Mouse (Mus musculus) spleen, adult 2 months (tissue): ENCODE measurements around the gene Astn2.

ENCODE experiments used
- CTCF ChIP-seq: fragments of 200-500 bp; IDR thresholded peaks from 2 replicates; pipeline ENCODE4 v1.5.1; 2011; ENCODE audit warnings: mild to moderate bottlenecking, inconsistent platforms; ENCODE audit not compliant: insufficient read depth, insufficient read length, insufficient replicate concordance; ENCODE audit errors: extremely low read depth
- POLR2A ChIP-seq: fragments of 200-500 bp; IDR thresholded peaks from 2 replicates; pipeline ENCODE4 v1.6.1; 2011; ENCODE audit warnings: low read depth, low read length, inconsistent platforms

DNA sequence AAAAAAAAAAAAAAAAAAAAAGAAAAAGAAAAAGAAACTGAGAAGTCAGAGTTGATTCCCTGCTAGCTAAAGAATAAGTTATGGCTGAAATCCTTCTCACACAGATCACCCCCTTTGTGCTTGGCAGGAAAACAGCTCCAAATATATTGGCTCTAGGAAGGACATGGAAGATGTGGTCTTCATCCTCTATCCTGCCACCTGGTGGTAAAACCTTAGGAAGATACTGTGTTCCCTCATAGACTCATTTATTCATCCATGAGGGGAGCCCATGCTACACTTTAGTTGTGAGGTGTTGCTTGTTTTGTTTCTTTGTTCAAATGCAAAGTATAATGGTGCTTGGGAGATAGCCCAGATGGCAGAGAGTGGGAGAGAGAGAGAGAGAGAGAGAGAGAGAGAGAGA is 613.4 kb downstream of the Astn2 start:
- TF ChIP-seq POLR2A (no peak), CTCF (no peak)
